Mouse (Mus musculus): ENCODE results near the gene Dnase2a. TPM values are rescaled to one million over a fixed set of nuclear protein-coding genes. Genes with fewer than 3 reads are reported as not detected.

Dnase2a gene
- polyA plus RNA-seq, 1 experiment from 2014 or later: 8.9 TPM

DNA sequence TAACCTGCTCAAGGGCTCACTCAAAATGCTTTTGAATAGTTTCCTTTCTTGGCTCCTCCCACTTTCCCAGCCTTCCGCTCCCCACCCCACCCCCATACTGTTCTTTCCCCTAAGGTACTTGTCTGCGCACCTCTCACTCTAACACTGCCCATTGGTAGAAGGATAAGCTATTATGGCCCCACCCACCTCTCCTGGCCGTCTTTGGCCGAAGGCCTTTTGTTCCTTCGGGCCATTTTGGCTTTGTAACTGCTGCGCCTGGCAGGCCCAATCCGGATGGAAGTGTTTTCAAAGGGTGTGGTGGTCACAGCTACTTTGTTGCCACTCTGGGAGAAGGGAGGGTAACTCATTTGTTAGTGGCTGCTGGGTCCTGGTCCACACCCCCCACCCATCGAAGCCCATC lies 6.9 kb downstream of the Dnase2a start:
- Histone ChIP-seq H3K27me3 (replicated peaks; ENCODE audit: control insufficient read depth, insufficient read depth, low read length) (peaks cover 21% of the 10 kb centered on the region; the same call in 1 of the 2 replicates), H3K27ac (ENCODE audit: low read depth, low read length) (no peak overlapping the region), H3K9ac (ENCODE audit: low read depth, low read length) (no peak overlapping the region), H3K4me2 (replicated peaks; ENCODE audit: low read depth) (no peak overlapping the region), H3K4me1 (replicated peaks; ENCODE audit: control insufficient read depth, insufficient read depth, low read length) (peaks cover 6% of the 10 kb centered on the region; the same call in 1 of the 2 replicates), H3K36me3 (ENCODE audit: control insufficient read depth, insufficient read depth) (no peaks in the 10 kb centered on the region; the same call in 1 of the 2 replicates), H3K4me3 (ENCODE audit: low read depth, low read length) (no peak overlapping the region), H3K9me3 (ENCODE audit: control insufficient read depth) (no peaks in the 10 kb centered on the region)
- no peak for ATAC-seq
- no peak for TF ChIP-seq CTCF (IDR thresholded peaks at IDR 0.05; ENCODE audit: low read depth)
- 90% methylated on average over 8 of the region's 8 CpGs for WGBS

DNA sequence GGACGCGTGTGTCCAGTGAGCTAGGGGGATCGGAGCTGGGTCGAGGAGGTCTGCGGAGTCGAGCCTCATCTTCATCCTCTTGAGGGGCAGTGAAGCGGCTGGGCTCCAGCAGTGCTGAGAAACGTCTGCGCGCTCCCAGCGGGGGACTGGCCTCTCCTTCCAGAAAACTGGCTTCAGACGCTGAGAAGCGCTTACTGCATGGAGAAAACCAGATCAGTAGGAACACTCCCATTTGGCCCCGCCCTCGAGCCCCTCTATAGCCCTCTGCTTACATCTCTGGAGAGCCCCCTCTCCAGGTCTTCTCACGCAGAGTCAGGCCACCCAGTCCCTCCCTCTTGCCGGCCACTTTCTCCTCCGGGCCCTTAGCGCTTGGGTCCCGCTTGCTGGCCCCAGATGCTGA lies 9.4 kb downstream of the Dnase2a start:
- H3K27me3 ChIP-seq (replicated peaks; ENCODE audit: control insufficient read depth, insufficient read depth, low read length): peaks cover 9% of the 10 kb centered on the region; the same call in 1 of the 2 replicates
- H3K9me3 ChIP-seq (ENCODE audit: control insufficient read depth): no peaks in the 10 kb centered on the region
- no peak overlapping the region for H3K4me2 ChIP-seq (replicated peaks; ENCODE audit: low read depth)
- WGBS: 50% methylated on average over 20 of the region's 20 CpGs
- H3K4me3 ChIP-seq (ENCODE audit: low read depth, low read length): no peak overlapping the region
- no peak for ATAC-seq
- TF ChIP-seq CTCF (IDR thresholded peaks at IDR 0.05; ENCODE audit: low read depth): no peak
- H3K27ac ChIP-seq (ENCODE audit: low read depth, low read length): no peak overlapping the region
- H3K9ac ChIP-seq (ENCODE audit: low read depth, low read length): no peak overlapping the region
- peaks cover 4% of the 10 kb centered on the region; the same call in 1 of the 2 replicates for H3K4me1 ChIP-seq (replicated peaks; ENCODE audit: control insufficient read depth, insufficient read depth, low read length)
- H3K36me3 ChIP-seq (ENCODE audit: control insufficient read depth, insufficient read depth): no peaks in the 10 kb centered on the region

DNA sequence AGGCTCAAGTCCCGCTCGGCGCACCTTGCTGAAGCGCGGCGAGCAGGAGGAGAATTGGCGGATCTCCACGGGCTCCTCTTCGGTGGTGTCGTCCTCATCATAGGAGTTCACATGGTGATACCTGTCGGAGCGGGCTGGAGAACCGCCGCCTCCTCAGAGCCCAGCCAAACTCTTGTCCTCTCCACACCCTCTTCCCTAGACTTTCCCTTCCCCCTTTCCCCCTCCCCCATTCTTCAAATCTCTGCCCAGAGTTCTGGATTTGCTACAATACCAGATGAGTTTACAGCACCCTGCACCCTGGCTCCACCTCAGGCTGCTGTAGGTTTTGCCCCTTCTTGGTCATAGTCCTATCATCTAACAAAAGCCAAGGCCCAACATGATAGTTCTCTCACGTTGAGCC lies 10.3 kb downstream of the Dnase2a start:
- no peak overlapping the region for H3K4me3 ChIP-seq (ENCODE audit: low read depth, low read length)
- H3K27ac ChIP-seq (ENCODE audit: low read depth, low read length): no peak overlapping the region
- TF ChIP-seq CTCF (IDR thresholded peaks at IDR 0.05; ENCODE audit: low read depth): no peak
- H3K9me3 ChIP-seq (ENCODE audit: control insufficient read depth): no peaks in the 10 kb centered on the region
- no peak overlapping the region for H3K9ac ChIP-seq (ENCODE audit: low read depth, low read length)
- no peak for ATAC-seq
- WGBS: 93% methylated on average over 15 of the region's 15 CpGs
- H3K27me3 ChIP-seq (replicated peaks; ENCODE audit: control insufficient read depth, insufficient read depth, low read length): 0 out of 2 replicates have a peak, but pooled peaks cover 3% of the 10 kb centered on the region
- H3K4me1 ChIP-seq (replicated peaks; ENCODE audit: control insufficient read depth, insufficient read depth, low read length): no peaks in the 10 kb centered on the region
- H3K36me3 ChIP-seq (ENCODE audit: control insufficient read depth, insufficient read depth): no peaks in the 10 kb centered on the region
- H3K4me2 ChIP-seq (replicated peaks; ENCODE audit: low read depth): no peak overlapping the region

DNA sequence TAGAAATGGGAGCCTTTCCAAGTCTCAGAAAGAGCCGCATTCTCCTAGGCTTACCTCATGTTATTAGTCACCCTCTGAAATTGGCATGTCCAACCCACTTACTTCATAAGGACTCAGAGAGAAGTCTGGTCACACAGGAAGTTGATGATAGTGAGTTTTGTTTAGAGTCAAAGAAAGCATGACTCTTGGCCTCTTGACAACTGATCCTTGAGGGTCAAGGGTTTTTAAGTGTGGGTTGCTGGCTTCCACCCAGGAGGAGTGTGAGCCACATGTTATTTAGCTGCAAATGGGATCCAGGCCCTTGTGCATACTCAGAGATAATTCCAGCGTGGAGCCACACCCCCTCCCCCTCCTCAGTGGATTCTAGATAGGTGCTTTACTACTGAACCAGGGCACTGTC lies 13.2 kb downstream of the Dnase2a start:
- H3K4me3 ChIP-seq (ENCODE audit: low read depth, low read length): no peak overlapping the region
- H3K27ac ChIP-seq (ENCODE audit: low read depth, low read length): no peak overlapping the region
- H3K9ac ChIP-seq (ENCODE audit: low read depth, low read length): no peak overlapping the region
- no peak for ATAC-seq
- no peaks in the 10 kb centered on the region for H3K9me3 ChIP-seq (ENCODE audit: control insufficient read depth)
- H3K36me3 ChIP-seq (ENCODE audit: control insufficient read depth, insufficient read depth): no peaks in the 10 kb centered on the region
- H3K4me2 ChIP-seq (replicated peaks; ENCODE audit: low read depth): no peak overlapping the region
- 70% methylated on average over 2 of the region's 2 CpGs for WGBS
- no peaks in the 10 kb centered on the region for H3K27me3 ChIP-seq (replicated peaks; ENCODE audit: control insufficient read depth, insufficient read depth, low read length)
- no peaks in the 10 kb centered on the region for H3K4me1 ChIP-seq (replicated peaks; ENCODE audit: control insufficient read depth, insufficient read depth, low read length)
- TF ChIP-seq CTCF (IDR thresholded peaks at IDR 0.05; ENCODE audit: low read depth): no peak

DNA sequence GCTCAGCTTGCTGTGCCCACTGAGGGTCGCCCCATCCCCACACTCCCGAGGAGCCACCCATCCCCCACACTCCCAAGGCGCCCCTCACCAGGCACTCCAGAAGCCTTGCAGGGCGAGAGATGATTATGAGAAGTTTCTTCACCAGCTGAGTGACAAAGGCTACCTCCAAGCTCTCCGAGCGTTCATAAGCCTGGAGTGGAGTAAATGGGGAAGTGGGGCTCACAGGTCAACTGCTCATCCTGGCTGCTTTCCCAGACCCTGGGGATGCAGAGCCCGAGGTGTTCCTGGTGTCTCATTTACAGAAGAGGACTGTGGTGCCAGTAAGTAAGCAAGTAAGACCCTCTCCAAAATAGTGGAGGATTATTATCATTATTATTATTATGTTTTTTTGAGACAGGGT lies 17.2 kb downstream of the Dnase2a start:
- 56% methylated on average over 7 of the region's 7 CpGs for WGBS
- Histone ChIP-seq H3K27me3 (replicated peaks; ENCODE audit: control insufficient read depth, insufficient read depth, low read length) (peaks cover 28% of the 10 kb centered on the region), H3K9me3 (ENCODE audit: control insufficient read depth) (no peaks in the 10 kb centered on the region), H3K27ac (ENCODE audit: low read depth, low read length) (no peak overlapping the region), H3K36me3 (ENCODE audit: control insufficient read depth, insufficient read depth) (no peaks in the 10 kb centered on the region), H3K4me1 (replicated peaks; ENCODE audit: control insufficient read depth, insufficient read depth, low read length) (no peaks in the 10 kb centered on the region), H3K4me2 (replicated peaks; ENCODE audit: low read depth) (no peak overlapping the region), H3K9ac (ENCODE audit: low read depth, low read length) (no peak overlapping the region), H3K4me3 (ENCODE audit: low read depth, low read length) (no peak overlapping the region)
- ATAC-seq: no peak
- no peak for TF ChIP-seq CTCF (IDR thresholded peaks at IDR 0.05; ENCODE audit: low read depth)

DNA sequence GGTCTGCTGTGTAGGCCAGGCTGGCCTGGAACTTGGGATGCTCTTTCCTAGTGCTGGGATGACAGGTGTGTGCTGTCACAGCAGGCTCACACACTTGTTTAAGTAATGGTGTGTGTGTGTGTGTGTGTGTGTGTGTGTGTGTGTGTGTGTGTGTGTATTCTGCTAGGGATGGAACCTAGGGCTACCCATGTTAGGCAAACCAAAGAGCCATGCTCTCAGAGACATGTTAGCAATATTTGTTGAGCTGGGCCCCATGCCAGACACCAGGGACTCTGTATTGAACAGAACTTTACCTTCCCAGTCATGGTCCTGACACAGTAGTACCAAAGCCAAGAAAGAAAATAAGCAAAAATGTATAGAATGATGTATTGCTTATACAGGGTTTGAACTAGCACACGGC lies 19.2 kb downstream of the Dnase2a start:
- 88% methylated on average over 1 of the region's 1 CpGs for WGBS

More for the DNA sequence above, 19.2 kb downstream of the Dnase2a start:
- Histone ChIP-seq H3K27ac (ENCODE audit: low read depth, low read length) (no peak overlapping the region), H3K4me3 (ENCODE audit: low read depth, low read length) (no peak overlapping the region), H3K4me2 (replicated peaks; ENCODE audit: low read depth) (no peak overlapping the region), H3K27me3 (replicated peaks; ENCODE audit: control insufficient read depth, insufficient read depth, low read length) (peaks cover 37% of the 10 kb centered on the region), H3K4me1 (replicated peaks; ENCODE audit: control insufficient read depth, insufficient read depth, low read length) (no peaks in the 10 kb centered on the region), H3K9ac (ENCODE audit: low read depth, low read length) (no peak overlapping the region), H3K9me3 (ENCODE audit: control insufficient read depth) (no peaks in the 10 kb centered on the region), H3K36me3 (ENCODE audit: control insufficient read depth, insufficient read depth) (no peaks in the 10 kb centered on the region)
- no peak for TF ChIP-seq CTCF (IDR thresholded peaks at IDR 0.05; ENCODE audit: low read depth)
- ATAC-seq: no peak
